Mouse (Mus musculus): ENCODE results near the gene Ager. TPM values are rescaled to one million over a fixed set of nuclear protein-coding genes. Genes with fewer than 3 reads are reported as not detected.

Ager gene
- polyA plus RNA-seq, 1 experiment = 0.22 TPM

DNA sequence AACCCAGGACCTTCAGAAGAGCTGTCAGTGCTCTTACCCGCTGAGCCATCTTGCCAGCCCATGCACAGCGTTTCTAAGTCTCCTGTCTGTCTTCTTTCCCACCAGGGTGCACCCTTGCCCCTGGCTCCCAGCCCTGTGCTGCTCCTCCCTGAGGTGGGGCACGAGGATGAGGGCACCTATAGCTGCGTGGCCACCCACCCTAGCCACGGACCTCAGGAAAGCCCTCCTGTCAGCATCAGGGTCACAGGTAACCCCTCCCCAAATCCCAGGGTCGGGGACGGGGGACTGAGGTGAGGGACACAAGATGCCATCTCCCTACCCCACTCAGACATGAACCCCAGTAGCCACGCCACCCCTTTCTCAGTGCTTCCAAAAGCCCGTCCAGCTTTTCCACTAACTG, 2.2 kb downstream of the Ager start:
- Histone ChIP-seq H3K79me2 (ENCODE audit: control insufficient read depth, insufficient read depth) (peaks cover 13% of the 10 kb centered on the region), H3K27me3 (ENCODE audit: control insufficient read depth, insufficient read depth, insufficient read length) (no peaks in the 10 kb centered on the region), H3ac (ENCODE audit: control insufficient read depth, insufficient read length) (no peak overlapping the region), H3K36me3 (ENCODE audit: control insufficient read depth, insufficient read depth) (no peaks in the 10 kb centered on the region), H3K4me3 (no peak overlapping the region), H3K4me2 (ENCODE audit: low read depth) (no peak overlapping the region)
- TF ChIP-seq POLR2AphosphoS2 (IDR thresholded peaks at IDR 0.05; ENCODE audit: insufficient read length, low read depth) (no peak), CEBPB (IDR thresholded peaks at IDR 0.05; ENCODE audit: insufficient read depth, poor library complexity, severe bottlenecking) (no peak), USF1 (IDR thresholded peaks at IDR 0.05; ENCODE audit: low read depth) (no peak), TCF12 (IDR thresholded peaks at IDR 0.05; ENCODE audit: insufficient read depth, poor library complexity, severe bottlenecking) (no peak), REST (IDR thresholded peaks at IDR 0.05; ENCODE audit: insufficient read depth, insufficient read length) (no peak), MYOG (IDR thresholded peaks at IDR 0.05; ENCODE audit: control insufficient read depth in 1 of 3, insufficient read depth in 1 of 3, insufficient read length in 2 of 3, low read depth in 2 of 3) (no peak), TCF3 (IDR thresholded peaks at IDR 0.05; ENCODE audit: insufficient read length, low read depth) (no peak)

- H3K4me3 ChIP-seq = no peak overlapping the region
- no peak for TF ChIP-seq MYOG (IDR thresholded peaks at IDR 0.05; ENCODE audit: control insufficient read depth in 1 of 3, insufficient read depth in 1 of 3, insufficient read length in 2 of 3, low read depth in 2 of 3)
- TF ChIP-seq TCF3 (IDR thresholded peaks at IDR 0.05; ENCODE audit: insufficient read length, low read depth) = no peak
- no peak for TF ChIP-seq SRF (IDR thresholded peaks at IDR 0.05; ENCODE audit: control insufficient read depth, insufficient read length, low read depth)
- TF ChIP-seq POLR2AphosphoS2 (IDR thresholded peaks at IDR 0.05; ENCODE audit: insufficient read length, low read depth) = no peak
- H3K36me3 ChIP-seq (ENCODE audit: control insufficient read depth, insufficient read depth) = no peaks in the 10 kb centered on the region
- H3ac ChIP-seq (ENCODE audit: control insufficient read depth, insufficient read length) = no peak overlapping the region
- H3K4me2 ChIP-seq (ENCODE audit: low read depth) = no peak overlapping the region
- peaks cover 21% of the 10 kb centered on the region for H3K79me2 ChIP-seq (ENCODE audit: control insufficient read depth, insufficient read depth)
- no peaks in the 10 kb centered on the region for H3K27me3 ChIP-seq (ENCODE audit: control insufficient read depth, insufficient read depth, insufficient read length)
These were observed 4.1 kb downstream of the Ager start for GRCm38 (mm10) chr17:34601796-34602195.

DNA sequence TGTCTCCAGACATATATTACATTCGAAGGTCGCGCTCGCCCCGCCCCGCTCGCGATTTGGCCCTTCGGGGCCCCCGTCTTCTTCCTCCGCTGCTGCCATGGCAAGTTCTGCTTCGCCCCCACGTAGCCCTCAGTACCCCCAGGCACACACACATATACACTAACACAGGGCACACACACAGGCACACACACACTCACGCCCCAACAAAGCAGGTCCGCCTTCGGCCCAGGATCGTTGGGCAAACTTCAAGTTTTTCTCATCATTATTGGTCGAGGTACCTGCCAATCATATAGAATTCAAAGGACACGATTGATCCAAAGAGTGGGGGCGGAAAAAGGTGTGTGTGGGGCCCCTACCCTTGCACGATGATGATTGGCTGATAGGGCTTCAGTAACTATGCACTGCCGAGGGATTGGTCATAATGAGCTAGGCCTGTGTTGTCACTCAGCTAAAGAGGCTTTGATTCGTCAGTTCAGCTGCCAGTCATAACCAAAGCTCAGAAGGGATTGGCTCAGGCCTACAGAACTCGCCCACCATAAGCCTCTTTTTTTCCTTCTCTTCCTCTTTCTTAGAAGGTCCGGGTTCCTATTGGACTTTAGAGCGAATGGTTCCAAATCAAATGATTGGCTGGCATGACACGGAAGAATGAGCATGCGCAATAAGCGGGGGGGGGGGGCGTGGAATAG, 5.9 kb downstream of the Ager start, which contains the start of gene Rnf5:
TSS of gene Rnf5 (minus strand) at position 316 of the 686 bp plus-strand sequence.
- Histone ChIP-seq H3K4me2 (ENCODE audit: low read depth) (peak within 1 kb of the TSS; percentile 99), H3K4me3 (peak within 1 kb of the TSS; percentile 90)

DNA sequence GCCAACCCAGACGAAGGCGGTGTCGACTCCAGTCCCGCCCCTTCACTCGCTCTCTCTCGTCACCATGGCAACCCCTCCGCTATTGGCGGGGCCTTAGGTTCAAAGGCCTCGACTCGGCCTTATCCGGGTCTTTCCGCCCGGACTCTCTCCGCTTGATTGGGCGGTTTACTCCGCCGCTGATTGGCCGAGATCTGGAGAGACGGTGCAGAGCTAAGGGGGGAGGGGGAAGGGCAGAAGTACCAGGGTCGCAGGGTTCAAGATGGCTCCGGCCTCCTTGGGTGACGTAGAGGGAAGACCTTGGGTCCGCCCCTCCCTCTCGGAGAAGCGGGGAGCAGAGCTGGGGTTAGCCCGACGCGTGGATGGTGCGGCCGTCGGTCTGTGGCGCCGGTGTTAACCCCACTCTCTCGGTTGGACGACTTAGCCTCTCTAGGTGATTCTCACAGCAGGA, 6.4 kb downstream of the Ager start, which contains the start of gene Agpat1:
TSS of gene Agpat1 (plus strand) at position 202 of the 448 bp plus-strand sequence.
- H3K4me3 ChIP-seq = peak within 1 kb of the TSS; percentile 90
- TF ChIP-seq E2F4 (IDR thresholded peaks at IDR 0.05; ENCODE audit: insufficient read depth) (peak; percentile 28), CEBPB (IDR thresholded peaks at IDR 0.05; ENCODE audit: insufficient read depth, poor library complexity, severe bottlenecking) (no peak), TCF3 (IDR thresholded peaks at IDR 0.05; ENCODE audit: insufficient read length, low read depth) (no peak), USF1 (IDR thresholded peaks at IDR 0.05; ENCODE audit: low read depth) (no peak), POLR2A (IDR thresholded peaks at IDR 0.05; ENCODE audit: insufficient read length, low read depth) (peak; percentile 97), SRF (IDR thresholded peaks at IDR 0.05; ENCODE audit: control insufficient read depth, insufficient read length, low read depth) (peak; percentile 92), MYOD1 (IDR thresholded peaks at IDR 0.05; ENCODE audit: control insufficient read depth in 1 of 3, insufficient read length in 2 of 3, low read depth in 2 of 3) (no peak), MAX (IDR thresholded peaks at IDR 0.05; ENCODE audit: low read depth) (no peak), TCF12 (IDR thresholded peaks at IDR 0.05; ENCODE audit: insufficient read depth, poor library complexity, severe bottlenecking) (no peak), POLR2AphosphoS2 (IDR thresholded peaks at IDR 0.05; ENCODE audit: insufficient read length, low read depth) (peak; percentile 95), REST (IDR thresholded peaks at IDR 0.05; ENCODE audit: insufficient read depth, insufficient read length) (no peak), MYOG (IDR thresholded peaks at IDR 0.05; ENCODE audit: control insufficient read depth in 1 of 3, insufficient read depth in 1 of 3, insufficient read length in 2 of 3, low read depth in 2 of 3) (no peak)

More for the DNA sequence above, 5.9 kb downstream of the Ager start, which contains the start of gene Rnf5:
- Histone ChIP-seq H3K79me2 (ENCODE audit: control insufficient read depth, insufficient read depth) (peaks cover 37% of the 10 kb centered on the region), H3K36me3 (ENCODE audit: control insufficient read depth, insufficient read depth) (no peaks in the 10 kb centered on the region), H3ac (ENCODE audit: control insufficient read depth, insufficient read length) (peak within 1 kb of the TSS; percentile 47), H3K27me3 (ENCODE audit: control insufficient read depth, insufficient read depth, insufficient read length) (no peaks in the 10 kb centered on the region)
- TF ChIP-seq REST (IDR thresholded peaks at IDR 0.05; ENCODE audit: insufficient read depth, insufficient read length) = no peak
- no peak for TF ChIP-seq MAX (IDR thresholded peaks at IDR 0.05; ENCODE audit: low read depth)
- no peak for TF ChIP-seq MYOG (IDR thresholded peaks at IDR 0.05; ENCODE audit: control insufficient read depth in 1 of 3, insufficient read depth in 1 of 3, insufficient read length in 2 of 3, low read depth in 2 of 3)
- peak; percentile 67 for TF ChIP-seq POLR2A (IDR thresholded peaks at IDR 0.05; ENCODE audit: insufficient read length, low read depth)
- peak; percentile 83 for TF ChIP-seq E2F4 (IDR thresholded peaks at IDR 0.05; ENCODE audit: insufficient read depth)

GRCm38 (mm10) chr17:34604511-34605237, 7.0 kb downstream of the Ager start:
- H3K36me3 ChIP-seq (ENCODE audit: control insufficient read depth, insufficient read depth) = no peaks in the 10 kb centered on the region
- TF ChIP-seq POLR2A (IDR thresholded peaks at IDR 0.05; ENCODE audit: insufficient read length, low read depth) = no peak
- TF ChIP-seq TCF3 (IDR thresholded peaks at IDR 0.05; ENCODE audit: insufficient read length, low read depth) = no peak
- no peak for TF ChIP-seq REST (IDR thresholded peaks at IDR 0.05; ENCODE audit: insufficient read depth, insufficient read length)
- no peak for TF ChIP-seq SRF (IDR thresholded peaks at IDR 0.05; ENCODE audit: control insufficient read depth, insufficient read length, low read depth)
- TF ChIP-seq TCF12 (IDR thresholded peaks at IDR 0.05; ENCODE audit: insufficient read depth, poor library complexity, severe bottlenecking) = no peak
- no peak for TF ChIP-seq USF1 (IDR thresholded peaks at IDR 0.05; ENCODE audit: low read depth)
- no peak for TF ChIP-seq MYOG (IDR thresholded peaks at IDR 0.05; ENCODE audit: control insufficient read depth in 1 of 3, insufficient read depth in 1 of 3, insufficient read length in 2 of 3, low read depth in 2 of 3)
- no peak for TF ChIP-seq E2F4 (IDR thresholded peaks at IDR 0.05; ENCODE audit: insufficient read depth)
- TF ChIP-seq POLR2AphosphoS2 (IDR thresholded peaks at IDR 0.05; ENCODE audit: insufficient read length, low read depth) = no peak
- TF ChIP-seq CEBPB (IDR thresholded peaks at IDR 0.05; ENCODE audit: insufficient read depth, poor library complexity, severe bottlenecking) = no peak
- no peak for TF ChIP-seq MYOD1 (IDR thresholded peaks at IDR 0.05; ENCODE audit: control insufficient read depth in 1 of 3, insufficient read length in 2 of 3, low read depth in 2 of 3)
- no peak for TF ChIP-seq MAX (IDR thresholded peaks at IDR 0.05; ENCODE audit: low read depth)
- H3K27me3 ChIP-seq (ENCODE audit: control insufficient read depth, insufficient read depth, insufficient read length) = no peaks in the 10 kb centered on the region
- peaks cover 42% of the 10 kb centered on the region for H3K79me2 ChIP-seq (ENCODE audit: control insufficient read depth, insufficient read depth)
- peak overlapping the region; percentile 90 for H3K4me3 ChIP-seq
- peak overlapping the region; percentile 99 for H3K4me2 ChIP-seq (ENCODE audit: low read depth)
- H3ac ChIP-seq (ENCODE audit: control insufficient read depth, insufficient read length) = peak overlapping the region; percentile 47

More for the DNA sequence above, 6.4 kb downstream of the Ager start, which contains the start of gene Agpat1:
- H3K4me2 ChIP-seq (ENCODE audit: low read depth) = peak within 1 kb of the TSS; percentile 99
- no peaks in the 10 kb centered on the region for H3K36me3 ChIP-seq (ENCODE audit: control insufficient read depth, insufficient read depth)
- H3K27me3 ChIP-seq (ENCODE audit: control insufficient read depth, insufficient read depth, insufficient read length) = no peaks in the 10 kb centered on the region
- H3K79me2 ChIP-seq (ENCODE audit: control insufficient read depth, insufficient read depth) = peaks cover 41% of the 10 kb centered on the region
- H3ac ChIP-seq (ENCODE audit: control insufficient read depth, insufficient read length) = peak within 1 kb of the TSS; percentile 47
